Mouse (Mus musculus) brown adipose tissue, adult 24 weeks (tissue): Measurements from ENCODE around the gene Cog8. TPM values are rescaled to one million over a fixed set of nuclear protein-coding genes. Genes with fewer than 3 reads are reported as not detected.
"Not testable (repeated sequence)": the region's sequence is repeated elsewhere in the genome, so short reads cannot be mapped to it uniquely, and the experiment has no call there.

Source experiments
- H3K27ac ChIP-seq: fragments of 200-500 bp; replicated peaks from 2 replicates; pipeline ENCODE4 v1.5.1; 2012; ENCODE audit warnings: low read depth, mild to moderate bottlenecking, low read length
- H3K4me1 ChIP-seq: fragments of 200-500 bp; 2 replicates; pipeline ENCODE4 v1.6.1; 2012; ENCODE audit warnings: low read length, mixed read lengths; ENCODE audit not compliant: control insufficient read depth, insufficient read depth, insufficient read length
- H3K4me3 ChIP-seq: fragments of 200-500 bp; 2 replicates; pipeline ENCODE4 v1.5.1; 2012; ENCODE audit warnings: low read depth, mild to moderate bottlenecking, low read length, moderate library complexity; ENCODE audit not compliant: insufficient read depth
- polyA plus RNA-seq: library from polyadenylated mRNA; stranded (reverse); fragments of >200 nt; gene quantifications from 2 replicates; pipeline ENCODE4 v1.2.4, GENCODE M21; 2012; ENCODE audit not compliant: missing spikeins, insufficient read depth, insufficient read length

The Cog8 gene
- polyA plus RNA-seq, 1 experiment: 12.9 TPM

DNA sequence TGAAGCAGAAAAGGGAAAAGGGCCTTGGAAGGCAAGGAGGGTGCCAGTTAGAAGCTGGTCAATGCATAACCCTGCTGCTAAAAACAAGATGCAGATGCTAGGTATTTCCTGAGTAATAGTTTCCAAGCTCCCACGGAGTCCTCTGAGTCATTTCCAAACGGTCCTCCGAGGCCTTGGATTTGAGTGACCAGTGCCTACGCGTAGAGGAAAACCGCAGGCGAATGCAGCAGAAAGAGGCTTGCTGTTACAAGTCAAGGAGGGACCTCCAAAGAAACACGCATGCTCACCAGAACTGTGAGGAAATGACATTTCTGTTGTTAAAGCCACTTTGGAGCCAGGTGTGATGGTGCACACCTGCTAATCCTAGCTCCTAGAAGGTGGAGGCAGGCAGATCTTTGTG, 33.0 kb downstream of the Cog8 start:
- H3K27ac ChIP-seq: no peak overlapping the region
- H3K4me1 ChIP-seq: no peaks in the 10 kb centered on the region
- no peak overlapping the region for H3K4me3 ChIP-seq

- H3K27ac ChIP-seq: no peak overlapping the region
- H3K4me3 ChIP-seq: no peak overlapping the region
- H3K4me1 ChIP-seq: no peaks in the 10 kb centered on the region
Observed at GRCm38 (mm10) chr8:107014915-107015314, 41.6 kb downstream of the Cog8 start.

- H3K27ac ChIP-seq: no peak overlapping the region
- H3K4me3 ChIP-seq: no peak overlapping the region
- no peaks in the 10 kb centered on the region for H3K4me1 ChIP-seq
Observed at GRCm38 (mm10) chr8:107012666-107013065, 43.8 kb downstream of the Cog8 start.

- no peak overlapping the region for H3K4me3 ChIP-seq
- no peak overlapping the region for H3K27ac ChIP-seq
- H3K4me1 ChIP-seq: no peaks in the 10 kb centered on the region
Observed at GRCm38 (mm10) chr8:107007795-107008194, 48.7 kb downstream of the Cog8 start.

DNA sequence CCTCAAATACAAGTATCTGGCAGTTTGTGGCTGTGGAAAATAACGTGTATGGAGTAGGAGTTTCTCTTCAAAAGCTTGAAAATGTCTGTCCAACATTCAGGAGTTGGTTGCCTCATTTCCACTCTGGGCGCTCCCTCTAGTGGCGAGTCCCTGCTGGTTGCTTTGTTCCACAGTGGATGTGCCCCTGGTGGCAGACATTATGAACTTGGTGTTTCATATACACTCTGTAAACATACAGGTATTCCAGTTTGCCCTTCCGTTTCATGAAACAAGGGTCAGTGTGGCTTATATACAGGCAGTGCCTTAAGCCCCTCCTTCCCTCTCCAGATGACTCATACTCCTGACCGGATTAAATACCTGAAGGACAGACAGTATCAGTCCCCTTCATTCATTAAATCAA, 54.0 kb downstream of the Cog8 start:
- Histone ChIP-seq H3K27ac (no peak overlapping the region), H3K4me1 (no peaks in the 10 kb centered on the region), H3K4me3 (no peak overlapping the region)

- Histone ChIP-seq H3K4me1 (no peaks in the 10 kb centered on the region), H3K4me3 (no peak overlapping the region), H3K27ac (no peak overlapping the region)
Observed at GRCm38 (mm10) chr8:106999068-106999467, 57.4 kb downstream of the Cog8 start.

GRCm38 (mm10) chr8:106997416-106997815, 59.1 kb downstream of the Cog8 start:
- no peak overlapping the region for H3K4me3 ChIP-seq
- H3K4me1 ChIP-seq: no peaks in the 10 kb centered on the region
- H3K27ac ChIP-seq: no peak overlapping the region

DNA sequence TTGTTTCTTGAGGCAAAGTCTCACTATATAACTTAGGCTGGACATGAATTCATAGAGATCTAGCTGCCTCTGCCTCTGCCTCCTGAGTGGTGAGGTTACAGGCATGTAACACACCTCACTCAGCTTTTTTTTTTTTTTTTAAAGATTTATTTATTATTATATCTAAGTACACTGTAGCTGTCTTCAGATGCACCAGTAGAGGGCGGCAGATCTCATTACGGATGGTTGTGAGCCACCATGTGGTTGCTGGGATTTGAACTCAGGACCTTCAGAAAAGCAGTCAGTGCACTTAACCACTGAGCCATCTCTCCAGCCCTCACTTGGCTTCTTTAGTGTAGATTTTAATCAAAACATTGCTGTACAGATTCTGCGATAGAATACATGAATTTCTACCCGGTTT, 60.1 kb downstream of the Cog8 start:
- not testable (repeated sequence) for H3K27ac ChIP-seq, H3K4me1 ChIP-seq, H3K4me3 ChIP-seq

Other genes with a start within 250 kb of the Cog8 start
- gene Has3, start 186.4 kb downstream of the Cog8 start, polyA plus RNA-seq: not detected in 2 replicates
- gene Utp4, start 163.1 kb downstream of the Cog8 start, polyA plus RNA-seq: 19.8 and 24.4 TPM in 2 replicates
- 4.1 and 6.9 TPM in 2 replicates for gene Sntb2, start 120.9 kb downstream of the Cog8 start, polyA plus RNA-seq
- 42.0 and 46.7 TPM in 2 replicates for gene Vps4a, start 25.5 kb downstream of the Cog8 start, polyA plus RNA-seq
- gene Pdf, start 8.1 kb downstream of the Cog8 start, polyA plus RNA-seq: 15.0 and 24.3 TPM in 2 replicates
- 21.5 and 22.2 TPM in 2 replicates for gene Nip7, start 188 bp upstream of the Cog8 start, polyA plus RNA-seq
- gene Tmed6, start 9.0 kb upstream of the Cog8 start, polyA plus RNA-seq: not detected in 2 replicates
- 6.7 and 9.0 TPM in 2 replicates for gene Terf2, start 39.9 kb upstream of the Cog8 start, polyA plus RNA-seq
- gene Cyb5b, start 94.0 kb upstream of the Cog8 start, polyA plus RNA-seq: 177 and 294 TPM in 2 replicates
- gene Nfat5, start 236.8 kb upstream of the Cog8 start, polyA plus RNA-seq: 9.1 and 13.8 TPM in 2 replicates